Mouse (Mus musculus): ENCODE data around the gene Hmga2.

DNA sequence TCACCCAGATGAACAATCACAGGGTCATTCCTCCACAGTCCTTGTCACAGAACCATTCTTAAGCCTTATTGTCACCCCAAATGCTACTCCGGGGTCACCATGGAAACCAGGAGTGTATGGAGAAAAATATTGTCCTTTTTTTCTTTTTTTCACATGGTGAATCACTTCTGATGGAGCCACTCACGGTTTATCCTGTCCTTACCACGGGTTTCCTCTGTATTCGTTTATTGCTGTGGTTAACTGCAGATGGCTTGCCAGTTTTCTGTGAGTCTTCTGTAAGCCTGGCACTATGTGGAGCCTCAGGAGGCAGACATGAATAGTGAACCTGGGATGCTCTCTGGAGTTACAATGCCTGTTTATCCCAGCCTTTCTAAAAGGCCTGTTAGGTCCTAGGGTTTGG is 53.4 kb downstream of the Hmga2 start:
- no peak for TF ChIP-seq POLR2A (IDR thresholded peaks at IDR 0.05; ENCODE audit: insufficient read depth, low read depth, low read length)
- TF ChIP-seq CTCF (IDR thresholded peaks at IDR 0.05; ENCODE audit: insufficient read depth, low read depth, low read length), result no peak

Measured in olfactory bulb, adult 2 months (tissue).